Mouse (Mus musculus): ENCODE measurements at regions not wholly inside any gene's neighbourhood (a gene's known extent, or its start where the extent isn't known, plus 50 kb on each side); places are given as distances from the start of the nearest gene placed in this dataset.
"Not testable (repeated sequence)": the region's sequence is repeated elsewhere in the genome, so short reads cannot be mapped to it uniquely, and the experiment has no call there.

- H3K9me3 ChIP-seq (ENCODE audit: low read length): peaks cover 67% of the 10 kb centered on the region
- H3K27me3 ChIP-seq (ENCODE audit: insufficient read depth, low read length); H3K4me1 ChIP-seq (replicated peaks; ENCODE audit: low read depth, low read length); H3K4me3 ChIP-seq (replicated peaks; ENCODE audit: low read length): not testable (repeated sequence)
- peaks cover 38% of the 10 kb centered on the region for H3K36me3 ChIP-seq (ENCODE audit: insufficient read depth, low read length)
- TF ChIP-seq NANOG (IDR thresholded peaks at IDR 0.05; ENCODE audit: borderline replicate concordance, low read length): peak; percentile 69
These were observed 307.4 kb upstream of the Dab2 start for GRCm38 (mm10) chr15:5992146-5992545.

GRCm38 (mm10) chr15:6000816-6001215 lies 298.8 kb upstream of the Dab2 start:
- TF ChIP-seq CTCF (conservative IDR thresholded peaks at IDR 0.05; ENCODE audit: low read length) (no peak), NANOG (IDR thresholded peaks at IDR 0.05; ENCODE audit: borderline replicate concordance, low read length) (no peak), POU5F1 (IDR thresholded peaks at IDR 0.05; ENCODE audit: borderline replicate concordance, low read length) (no peak)
- peaks cover 27% of the 10 kb centered on the region for H3K9me3 ChIP-seq (ENCODE audit: low read length)

GRCm38 (mm10) chr15:6001394-6001793 lies 298.2 kb upstream of the Dab2 start:
- Histone ChIP-seq H3K9me3 (ENCODE audit: low read length) (peaks cover 21% of the 10 kb centered on the region), H3K4me3 (replicated peaks; ENCODE audit: low read length) (no peak overlapping the region), H3K27me3 (ENCODE audit: insufficient read depth, low read length) (no peaks in the 10 kb centered on the region), H3K36me3 (ENCODE audit: insufficient read depth, low read length) (peaks cover 8% of the 10 kb centered on the region; the same call in 1 of the 2 replicates), H3K4me1 (replicated peaks; ENCODE audit: low read depth, low read length) (peaks cover 3% of the 10 kb centered on the region; the same call in 1 of the 2 replicates)
- no peak for TF ChIP-seq NANOG (IDR thresholded peaks at IDR 0.05; ENCODE audit: borderline replicate concordance, low read length)
- TF ChIP-seq CTCF (conservative IDR thresholded peaks at IDR 0.05; ENCODE audit: low read length): no peak
- no peak for TF ChIP-seq POU5F1 (IDR thresholded peaks at IDR 0.05; ENCODE audit: borderline replicate concordance, low read length)

More at GRCm38 (mm10) chr15:6000816-6001215, 298.8 kb upstream of the Dab2 start:
- Histone ChIP-seq H3K4me3 (replicated peaks; ENCODE audit: low read length) (no peak overlapping the region), H3K27me3 (ENCODE audit: insufficient read depth, low read length) (no peaks in the 10 kb centered on the region), H3K4me1 (replicated peaks; ENCODE audit: low read depth, low read length) (peaks cover 3% of the 10 kb centered on the region; the same call in 1 of the 2 replicates), H3K36me3 (ENCODE audit: insufficient read depth, low read length) (peaks cover 13% of the 10 kb centered on the region; the same call in 1 of the 2 replicates)

- Histone ChIP-seq H3K9me3 (ENCODE audit: low read length) (0 out of 2 replicates have a peak, but pooled peaks cover 3% of the 10 kb centered on the region), H3K36me3 (ENCODE audit: insufficient read depth, low read length) (no peaks in the 10 kb centered on the region), H3K4me1 (replicated peaks; ENCODE audit: low read depth, low read length) (peaks cover 27% of the 10 kb centered on the region), H3K27me3 (ENCODE audit: insufficient read depth, low read length) (no peaks in the 10 kb centered on the region), H3K4me3 (replicated peaks; ENCODE audit: low read length) (no peak overlapping the region)
- TF ChIP-seq CTCF (conservative IDR thresholded peaks at IDR 0.05; ENCODE audit: low read length) (no peak), POU5F1 (IDR thresholded peaks at IDR 0.05; ENCODE audit: borderline replicate concordance, low read length) (no peak), NANOG (IDR thresholded peaks at IDR 0.05; ENCODE audit: borderline replicate concordance, low read length) (no peak)
These were observed 284.6 kb upstream of the Dab2 start for GRCm38 (mm10) chr15:6014982-6015381.

- Histone ChIP-seq H3K36me3 (ENCODE audit: insufficient read depth, low read length) (no peaks in the 10 kb centered on the region), H3K9me3 (ENCODE audit: low read length) (0 out of 2 replicates have a peak, but pooled peaks cover 3% of the 10 kb centered on the region), H3K4me1 (replicated peaks; ENCODE audit: low read depth, low read length) (peaks cover 27% of the 10 kb centered on the region), H3K4me3 (replicated peaks; ENCODE audit: low read length) (peak overlapping the region; percentile 13; the same call in 1 of the 2 replicates), H3K27me3 (ENCODE audit: insufficient read depth, low read length) (no peaks in the 10 kb centered on the region)
- TF ChIP-seq NANOG (IDR thresholded peaks at IDR 0.05; ENCODE audit: borderline replicate concordance, low read length) (no peak), CTCF (conservative IDR thresholded peaks at IDR 0.05; ENCODE audit: low read length) (no peak), POU5F1 (IDR thresholded peaks at IDR 0.05; ENCODE audit: borderline replicate concordance, low read length) (no peak)
These were observed 282.9 kb upstream of the Dab2 start for GRCm38 (mm10) chr15:6016637-6017049.

- Histone ChIP-seq H3K27me3 (ENCODE audit: insufficient read depth, low read length) (no peaks in the 10 kb centered on the region), H3K4me3 (replicated peaks; ENCODE audit: low read length) (no peak overlapping the region), H3K4me1 (replicated peaks; ENCODE audit: low read depth, low read length) (no peaks in the 10 kb centered on the region), H3K9me3 (ENCODE audit: low read length) (peaks cover 14% of the 10 kb centered on the region), H3K36me3 (ENCODE audit: insufficient read depth, low read length) (peaks cover 10% of the 10 kb centered on the region; the same call in 1 of the 2 replicates)
- TF ChIP-seq NANOG (IDR thresholded peaks at IDR 0.05; ENCODE audit: borderline replicate concordance, low read length): no peak
These were observed 274.0 kb upstream of the Dab2 start for GRCm38 (mm10) chr15:6025543-6025942.

- H3K4me1 ChIP-seq (replicated peaks; ENCODE audit: low read depth, low read length): peaks cover 5% of the 10 kb centered on the region
- peaks cover 32% of the 10 kb centered on the region for H3K9me3 ChIP-seq (ENCODE audit: low read length)
- H3K4me3 ChIP-seq (replicated peaks; ENCODE audit: low read length): no peak overlapping the region
- TF ChIP-seq POU5F1 (IDR thresholded peaks at IDR 0.05; ENCODE audit: borderline replicate concordance, low read length): no peak
- TF ChIP-seq NANOG (IDR thresholded peaks at IDR 0.05; ENCODE audit: borderline replicate concordance, low read length): no peak
- TF ChIP-seq CTCF (conservative IDR thresholded peaks at IDR 0.05; ENCODE audit: low read length): no peak
- no peaks in the 10 kb centered on the region for H3K27me3 ChIP-seq (ENCODE audit: insufficient read depth, low read length)
- H3K36me3 ChIP-seq (ENCODE audit: insufficient read depth, low read length): peaks cover 25% of the 10 kb centered on the region
These were observed 270.4 kb upstream of the Dab2 start for GRCm38 (mm10) chr15:6029214-6029613.

- H3K4me3 ChIP-seq (replicated peaks; ENCODE audit: low read length): no peak overlapping the region
- TF ChIP-seq NANOG (IDR thresholded peaks at IDR 0.05; ENCODE audit: borderline replicate concordance, low read length): no peak
- H3K4me1 ChIP-seq (replicated peaks; ENCODE audit: low read depth, low read length): peaks cover 11% of the 10 kb centered on the region
- peaks cover 33% of the 10 kb centered on the region for H3K9me3 ChIP-seq (ENCODE audit: low read length)
- H3K36me3 ChIP-seq (ENCODE audit: insufficient read depth, low read length): peaks cover 28% of the 10 kb centered on the region
- no peaks in the 10 kb centered on the region for H3K27me3 ChIP-seq (ENCODE audit: insufficient read depth, low read length)
These were observed 269.2 kb upstream of the Dab2 start for GRCm38 (mm10) chr15:6030396-6030795.

- peaks cover 41% of the 10 kb centered on the region for H3K36me3 ChIP-seq (ENCODE audit: insufficient read depth, low read length)
- H3K4me3 ChIP-seq (replicated peaks; ENCODE audit: low read length): no peak overlapping the region
- H3K9me3 ChIP-seq (ENCODE audit: low read length): peaks cover 33% of the 10 kb centered on the region
- no peaks in the 10 kb centered on the region for H3K27me3 ChIP-seq (ENCODE audit: insufficient read depth, low read length)
- peaks cover 11% of the 10 kb centered on the region for H3K4me1 ChIP-seq (replicated peaks; ENCODE audit: low read depth, low read length)
- no peak for TF ChIP-seq CTCF (conservative IDR thresholded peaks at IDR 0.05; ENCODE audit: low read length)
- no peak for TF ChIP-seq NANOG (IDR thresholded peaks at IDR 0.05; ENCODE audit: borderline replicate concordance, low read length)
- TF ChIP-seq POU5F1 (IDR thresholded peaks at IDR 0.05; ENCODE audit: borderline replicate concordance, low read length): no peak
These were observed 265.4 kb upstream of the Dab2 start for GRCm38 (mm10) chr15:6034156-6034555.

All from E14TG2a.4 (cell line).